Mouse (Mus musculus): ENCODE measurements at regions not wholly inside any gene's neighbourhood (a gene's known extent, or its start where the extent isn't known, plus 50 kb on each side); places are given as distances from the start of the nearest gene placed in this dataset.

GRCm38 (mm10) chr7:113650631-113651030 is 115.2 kb upstream of the Spon1 start:
- TF ChIP-seq POLR2A (IDR thresholded peaks at IDR 0.05; ENCODE audit: borderline replicate concordance, extremely low read depth, low read depth, low read length): no peak
- TF ChIP-seq CTCF (IDR thresholded peaks at IDR 0.05; ENCODE audit: insufficient read depth, low read length): no peak

All from lung, adult 2 months (tissue).